Mouse (Mus musculus): ENCODE data around the gene Slmap. TPM values are rescaled to one million over a fixed set of nuclear protein-coding genes. Genes with fewer than 3 reads are reported as not detected.
"Not testable (repeated sequence)": the region's sequence is repeated elsewhere in the genome, so short reads cannot be mapped to it uniquely, and the experiment has no call there.

Slmap gene
- polyA plus RNA-seq, 1 experiment from 2014 or later, result 13.4 TPM

GRCm38 (mm10) chr14:26431919-26432318 lies 102.8 kb downstream of the Slmap start:
- WGBS, result 82% methylated on average over 2 of the region's 2 CpGs
- no peak for ATAC-seq (ENCODE audit: low FRiP score)
- no peaks in the 10 kb centered on the region for H3K4me1 ChIP-seq
- H3K4me2 ChIP-seq, result no peak overlapping the region
- no peak overlapping the region for H3K4me3 ChIP-seq (replicated peaks)
- H3K9me3 ChIP-seq (replicated peaks), result no peaks in the 10 kb centered on the region
- no peak overlapping the region for H3K27ac ChIP-seq (replicated peaks)
- H3K36me3 ChIP-seq, result peaks cover 24% of the 10 kb centered on the region
- H3K27me3 ChIP-seq (replicated peaks), result no peaks in the 10 kb centered on the region
- no peak overlapping the region for H3K9ac ChIP-seq (replicated peaks)

GRCm38 (mm10) chr14:26420231-26420630 lies 114.5 kb downstream of the Slmap start:
- no peak overlapping the region for H3K9ac ChIP-seq (replicated peaks)
- no peaks in the 10 kb centered on the region for H3K9me3 ChIP-seq (replicated peaks)
- no peak overlapping the region for H3K4me3 ChIP-seq (replicated peaks)
- no peak overlapping the region for H3K4me2 ChIP-seq
- no peaks in the 10 kb centered on the region for H3K27me3 ChIP-seq (replicated peaks)
- H3K27ac ChIP-seq (replicated peaks), result no peak overlapping the region
- no peaks in the 10 kb centered on the region for H3K4me1 ChIP-seq
- 84% methylated on average over 2 of the region's 2 CpGs for WGBS
- no peak for ATAC-seq (ENCODE audit: low FRiP score)
- peaks cover 27% of the 10 kb centered on the region for H3K36me3 ChIP-seq

- 81% methylated on average over 5 of the region's 5 CpGs for WGBS
- H3K4me1 ChIP-seq, result no peaks in the 10 kb centered on the region
- no peak for ATAC-seq (ENCODE audit: low FRiP score)
Observed at GRCm38 (mm10) chr14:26417956-26418355, 116.8 kb downstream of the Slmap start.

GRCm38 (mm10) chr14:26417088-26417487 lies 117.6 kb downstream of the Slmap start:
- Histone ChIP-seq H3K9ac (replicated peaks) (no peak overlapping the region), H3K9me3 (replicated peaks) (no peaks in the 10 kb centered on the region), H3K27me3 (replicated peaks) (no peaks in the 10 kb centered on the region), H3K4me1 (no peaks in the 10 kb centered on the region), H3K27ac (replicated peaks) (no peak overlapping the region), H3K36me3 (peaks cover 17% of the 10 kb centered on the region), H3K4me2 (no peak overlapping the region), H3K4me3 (replicated peaks) (no peak overlapping the region)
- WGBS, result 64% methylated on average over 4 of the region's 4 CpGs
- ATAC-seq (ENCODE audit: low FRiP score), result no peak

More at GRCm38 (mm10) chr14:26417956-26418355, 116.8 kb downstream of the Slmap start:
- Histone ChIP-seq H3K9ac (replicated peaks) (no peak overlapping the region), H3K4me2 (no peak overlapping the region), H3K27ac (replicated peaks) (no peak overlapping the region), H3K4me3 (replicated peaks) (no peak overlapping the region), H3K36me3 (peaks cover 21% of the 10 kb centered on the region), H3K27me3 (replicated peaks) (no peaks in the 10 kb centered on the region), H3K9me3 (replicated peaks) (no peaks in the 10 kb centered on the region)

- no peak overlapping the region for H3K4me3 ChIP-seq (replicated peaks)
- H3K4me1 ChIP-seq, result no peaks in the 10 kb centered on the region
- 91% methylated on average over 1 of the region's 1 CpGs for WGBS
- peaks cover 14% of the 10 kb centered on the region for H3K36me3 ChIP-seq
- H3K4me2 ChIP-seq, result no peak overlapping the region
- no peak overlapping the region for H3K9ac ChIP-seq (replicated peaks)
- ATAC-seq (ENCODE audit: low FRiP score), result no peak
- H3K27me3 ChIP-seq (replicated peaks), result no peaks in the 10 kb centered on the region
- no peaks in the 10 kb centered on the region for H3K9me3 ChIP-seq (replicated peaks)
- H3K27ac ChIP-seq (replicated peaks), result no peak overlapping the region
Observed at GRCm38 (mm10) chr14:26413581-26413980, 121.2 kb downstream of the Slmap start.

GRCm38 (mm10) chr14:26406746-26407145 lies 128.0 kb downstream of the Slmap start:
- Histone ChIP-seq H3K4me2 (no peak overlapping the region), H3K9me3 (replicated peaks) (no peaks in the 10 kb centered on the region), H3K36me3 (peaks cover 4% of the 10 kb centered on the region; the same call in 1 of the 2 replicates), H3K4me3 (replicated peaks) (no peak overlapping the region), H3K27ac (replicated peaks) (no peak overlapping the region), H3K4me1 (no peaks in the 10 kb centered on the region), H3K27me3 (replicated peaks) (no peaks in the 10 kb centered on the region), H3K9ac (replicated peaks) (no peak overlapping the region)
- ATAC-seq (ENCODE audit: low FRiP score), result no peak
- WGBS, result 93% methylated on average over 7 of the region's 7 CpGs

- H3K4me3 ChIP-seq (replicated peaks), result no peak overlapping the region
- H3K9ac ChIP-seq (replicated peaks), result no peak overlapping the region
- no peak for ATAC-seq (ENCODE audit: low FRiP score)
- H3K27ac ChIP-seq (replicated peaks), result no peak overlapping the region
- H3K9me3 ChIP-seq (replicated peaks), result no peaks in the 10 kb centered on the region
- H3K4me2 ChIP-seq, result no peak overlapping the region
- H3K27me3 ChIP-seq (replicated peaks), result no peaks in the 10 kb centered on the region
- peaks cover 4% of the 10 kb centered on the region; the same call in 1 of the 2 replicates for H3K36me3 ChIP-seq
- no peaks in the 10 kb centered on the region for H3K4me1 ChIP-seq
- WGBS, result 94% methylated on average over 7 of the region's 7 CpGs
Observed at GRCm38 (mm10) chr14:26398508-26399160, 136.1 kb downstream of the Slmap start.

GRCm38 (mm10) chr14:26391866-26392265 lies 142.9 kb downstream of the Slmap start:
- no peak for ATAC-seq (ENCODE audit: low FRiP score)
- WGBS, result 94% methylated on average over 13 of the region's 13 CpGs

GRCm38 (mm10) chr14:26388961-26389360 lies 145.8 kb downstream of the Slmap start:
- H3K4me1 ChIP-seq; H3K36me3 ChIP-seq; ATAC-seq (ENCODE audit: low FRiP score); H3K27me3 ChIP-seq (replicated peaks); H3K9ac ChIP-seq (replicated peaks); H3K4me2 ChIP-seq; H3K9me3 ChIP-seq (replicated peaks); H3K27ac ChIP-seq (replicated peaks); H3K4me3 ChIP-seq (replicated peaks): not testable (repeated sequence)
- 91% methylated on average over 2 of the region's 2 CpGs for WGBS

More at GRCm38 (mm10) chr14:26391866-26392265, 142.9 kb downstream of the Slmap start:
- Histone ChIP-seq H3K9ac (replicated peaks) (no peak overlapping the region), H3K9me3 (replicated peaks) (no peaks in the 10 kb centered on the region), H3K4me3 (replicated peaks) (no peak overlapping the region), H3K27me3 (replicated peaks) (no peaks in the 10 kb centered on the region), H3K27ac (replicated peaks) (no peak overlapping the region), H3K4me1 (no peaks in the 10 kb centered on the region), H3K4me2 (no peak overlapping the region), H3K36me3 (peaks cover 4% of the 10 kb centered on the region; the same call in 1 of the 2 replicates)

- not testable (repeated sequence) for H3K27ac ChIP-seq (replicated peaks); H3K4me3 ChIP-seq (replicated peaks); H3K36me3 ChIP-seq; H3K9me3 ChIP-seq (replicated peaks); H3K4me2 ChIP-seq; H3K27me3 ChIP-seq (replicated peaks); ATAC-seq (ENCODE audit: low FRiP score); H3K9ac ChIP-seq (replicated peaks); H3K4me1 ChIP-seq
- 84% methylated on average over 5 of the region's 5 CpGs for WGBS
Observed at GRCm38 (mm10) chr14:26386999-26387398, 147.7 kb downstream of the Slmap start.

- 89% methylated on average over 2 of the region's 2 CpGs for WGBS
- not testable (repeated sequence) for H3K9me3 ChIP-seq (replicated peaks); H3K27ac ChIP-seq (replicated peaks); H3K4me2 ChIP-seq; H3K36me3 ChIP-seq; H3K9ac ChIP-seq (replicated peaks); H3K27me3 ChIP-seq (replicated peaks); H3K4me1 ChIP-seq; H3K4me3 ChIP-seq (replicated peaks); ATAC-seq (ENCODE audit: low FRiP score)
Observed at GRCm38 (mm10) chr14:26385659-26386058, 149.1 kb downstream of the Slmap start.

- H3K27me3 ChIP-seq (replicated peaks), result no peaks in the 10 kb centered on the region
- H3K27ac ChIP-seq (replicated peaks), result no peak overlapping the region
- no peaks in the 10 kb centered on the region for H3K36me3 ChIP-seq
- H3K4me1 ChIP-seq, result no peaks in the 10 kb centered on the region
- no peak overlapping the region for H3K9ac ChIP-seq (replicated peaks)
- no peak overlapping the region for H3K4me2 ChIP-seq
- no peak for ATAC-seq (ENCODE audit: low FRiP score)
- no peaks in the 10 kb centered on the region for H3K9me3 ChIP-seq (replicated peaks)
- 30% methylated on average over 3 of the region's 3 CpGs for WGBS
- H3K4me3 ChIP-seq (replicated peaks), result no peak overlapping the region
Observed at GRCm38 (mm10) chr14:26379071-26379470, 155.7 kb downstream of the Slmap start.

All from neural tube, embryonic 15.5 days (tissue).